Mouse (Mus musculus): ENCODE data around the gene Cxcl12. TPM values are rescaled to one million over a fixed set of nuclear protein-coding genes. Genes with fewer than 3 reads are reported as not detected.

Gene Cxcl12
- polyA plus RNA-seq, 1 experiment from 2014 or later = 63.8 TPM

GRCm38 (mm10) chr6:117185381-117185780, 17.0 kb downstream of the Cxcl12 start:
- no peak for ATAC-seq (replicated peaks)
- Histone ChIP-seq H3K4me2 (no peak overlapping the region), H3K27ac (no peak overlapping the region), H3K9ac (no peak overlapping the region), H3K27me3 (replicated peaks) (no peaks in the 10 kb centered on the region), H3K4me1 (no peaks in the 10 kb centered on the region; the same call in 1 of the 2 replicates), H3K9me3 (no peaks in the 10 kb centered on the region), H3K36me3 (replicated peaks) (no peaks in the 10 kb centered on the region), H3K4me3 (no peak overlapping the region)
- 81% methylated on average over 4 of the region's 4 CpGs for WGBS

DNA sequence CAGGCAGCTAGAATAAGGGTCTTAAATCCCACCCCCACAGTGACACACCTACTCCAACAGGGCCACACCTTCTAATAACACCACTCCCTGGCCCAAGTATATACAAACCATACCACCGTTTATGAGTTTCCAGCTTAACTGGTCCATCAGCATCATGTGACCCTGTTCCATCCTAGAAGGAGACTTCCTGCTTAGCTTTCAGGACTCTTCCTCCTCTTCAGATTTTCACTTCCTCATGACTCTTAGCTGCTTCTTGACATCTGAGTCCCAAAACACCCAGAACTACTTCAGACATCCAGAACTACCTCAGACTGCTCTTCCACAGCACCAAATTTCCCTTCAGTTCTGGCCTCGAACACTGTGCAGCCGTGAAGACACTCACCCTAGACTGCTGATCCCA, 22.1 kb downstream of the Cxcl12 start:
- H3K27ac ChIP-seq = no peak overlapping the region
- no peak overlapping the region for H3K9ac ChIP-seq
- 94% methylated on average over 3 of the region's 3 CpGs for WGBS
- no peaks in the 10 kb centered on the region for H3K9me3 ChIP-seq
- no peak overlapping the region for H3K4me2 ChIP-seq
- no peaks in the 10 kb centered on the region for H3K4me1 ChIP-seq
- H3K27me3 ChIP-seq (replicated peaks) = no peaks in the 10 kb centered on the region
- ATAC-seq (replicated peaks) = no peak
- no peaks in the 10 kb centered on the region for H3K36me3 ChIP-seq (replicated peaks)
- no peak overlapping the region for H3K4me3 ChIP-seq

GRCm38 (mm10) chr6:117191741-117192140, 23.4 kb downstream of the Cxcl12 start:
- no peak for ATAC-seq (replicated peaks)

GRCm38 (mm10) chr6:117192678-117193077, 24.3 kb downstream of the Cxcl12 start:
- no peak for ATAC-seq (replicated peaks)
- Histone ChIP-seq H3K4me2 (no peak overlapping the region), H3K27ac (no peak overlapping the region), H3K9me3 (no peaks in the 10 kb centered on the region), H3K9ac (no peak overlapping the region), H3K36me3 (replicated peaks) (no peaks in the 10 kb centered on the region), H3K27me3 (replicated peaks) (no peaks in the 10 kb centered on the region), H3K4me3 (no peak overlapping the region), H3K4me1 (no peaks in the 10 kb centered on the region)
- WGBS = 82% methylated on average over 7 of the region's 7 CpGs

More at GRCm38 (mm10) chr6:117191741-117192140, 23.4 kb downstream of the Cxcl12 start:
- Histone ChIP-seq H3K36me3 (replicated peaks) (no peaks in the 10 kb centered on the region), H3K4me2 (no peak overlapping the region), H3K9me3 (no peaks in the 10 kb centered on the region), H3K4me3 (no peak overlapping the region), H3K4me1 (no peaks in the 10 kb centered on the region), H3K27ac (no peak overlapping the region), H3K9ac (no peak overlapping the region), H3K27me3 (replicated peaks) (no peaks in the 10 kb centered on the region)
- 88% methylated on average over 6 of the region's 6 CpGs for WGBS

DNA sequence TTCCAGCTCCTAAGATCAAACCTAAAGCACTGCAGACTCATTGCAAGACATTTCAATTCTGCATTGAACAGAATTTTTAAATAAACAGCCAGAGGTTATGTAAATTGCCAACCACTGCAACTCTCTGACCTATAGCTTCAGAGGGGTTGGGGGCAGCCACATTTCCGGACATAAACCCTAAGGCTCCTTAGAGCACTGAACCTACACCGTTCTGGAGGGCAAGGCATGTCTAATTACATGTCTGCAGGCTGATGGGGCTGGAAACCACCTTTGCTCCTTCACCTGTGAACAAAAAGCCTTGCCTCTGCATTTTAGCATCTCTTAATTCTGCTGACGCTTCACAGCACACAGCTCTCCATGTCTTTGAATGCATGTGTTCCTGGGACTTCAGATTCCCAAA, 26.9 kb downstream of the Cxcl12 start:
- Histone ChIP-seq H3K4me2 (no peak overlapping the region), H3K27me3 (replicated peaks) (no peaks in the 10 kb centered on the region), H3K9me3 (no peaks in the 10 kb centered on the region), H3K4me3 (no peak overlapping the region), H3K36me3 (replicated peaks) (no peaks in the 10 kb centered on the region), H3K9ac (no peak overlapping the region), H3K4me1 (no peaks in the 10 kb centered on the region), H3K27ac (no peak overlapping the region)
- no peak for ATAC-seq (replicated peaks)
- 77% methylated on average over 3 of the region's 3 CpGs for WGBS

DNA sequence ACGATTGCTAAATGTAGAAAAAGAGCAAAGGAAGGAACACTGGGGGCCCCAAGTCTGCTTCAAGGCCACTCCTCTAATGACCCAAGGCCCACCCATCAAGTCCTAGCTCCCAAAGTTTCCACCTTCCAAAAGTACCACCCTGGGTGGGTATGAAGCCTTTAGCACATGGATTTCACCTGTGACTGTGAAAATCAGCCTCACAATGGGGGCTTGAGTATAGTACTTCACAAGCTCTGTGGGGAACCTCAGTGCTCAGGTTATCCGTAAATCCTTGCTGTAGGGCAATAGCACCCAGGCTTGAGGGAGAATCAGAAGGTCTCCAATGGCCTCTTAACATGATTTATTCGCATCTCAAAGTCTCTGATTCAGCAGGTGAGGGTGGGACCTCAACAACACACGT, 30.5 kb downstream of the Cxcl12 start:
- Histone ChIP-seq H3K9me3 (no peaks in the 10 kb centered on the region), H3K9ac (no peak overlapping the region), H3K4me2 (no peak overlapping the region), H3K4me3 (no peak overlapping the region), H3K27ac (no peak overlapping the region), H3K4me1 (no peaks in the 10 kb centered on the region), H3K27me3 (replicated peaks) (no peaks in the 10 kb centered on the region), H3K36me3 (replicated peaks) (no peaks in the 10 kb centered on the region)
- no peak for ATAC-seq (replicated peaks)
- WGBS = 77% methylated on average over 4 of the region's 4 CpGs

DNA sequence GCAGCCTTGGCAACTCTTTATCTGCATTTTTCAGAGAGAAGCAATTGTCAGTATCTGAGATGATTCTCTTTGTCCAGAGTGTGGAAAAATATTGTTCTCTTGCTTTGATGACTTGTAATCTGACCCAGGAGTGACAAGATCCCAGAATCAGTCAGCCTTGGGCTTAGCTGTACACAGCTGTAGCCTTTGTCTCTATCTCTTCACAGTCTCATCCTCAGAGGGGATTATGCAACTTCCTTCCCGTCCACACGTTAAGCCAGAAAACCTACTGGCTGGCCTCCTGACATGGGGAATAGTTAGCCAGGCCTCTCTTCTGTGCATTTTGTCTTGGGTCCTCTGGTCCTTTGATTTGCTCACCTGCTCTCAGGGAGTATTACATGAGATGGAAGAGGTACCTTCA, 31.4 kb downstream of the Cxcl12 start:
- ATAC-seq (replicated peaks) = no peak
- no peak overlapping the region for H3K4me2 ChIP-seq
- H3K4me3 ChIP-seq = no peak overlapping the region
- no peak overlapping the region for H3K9ac ChIP-seq
- H3K36me3 ChIP-seq (replicated peaks) = no peaks in the 10 kb centered on the region
- no peaks in the 10 kb centered on the region for H3K4me1 ChIP-seq
- no peaks in the 10 kb centered on the region for H3K27me3 ChIP-seq (replicated peaks)
- 7% methylated on average over 2 of the region's 2 CpGs for WGBS
- H3K27ac ChIP-seq = no peak overlapping the region
- H3K9me3 ChIP-seq = no peaks in the 10 kb centered on the region

DNA sequence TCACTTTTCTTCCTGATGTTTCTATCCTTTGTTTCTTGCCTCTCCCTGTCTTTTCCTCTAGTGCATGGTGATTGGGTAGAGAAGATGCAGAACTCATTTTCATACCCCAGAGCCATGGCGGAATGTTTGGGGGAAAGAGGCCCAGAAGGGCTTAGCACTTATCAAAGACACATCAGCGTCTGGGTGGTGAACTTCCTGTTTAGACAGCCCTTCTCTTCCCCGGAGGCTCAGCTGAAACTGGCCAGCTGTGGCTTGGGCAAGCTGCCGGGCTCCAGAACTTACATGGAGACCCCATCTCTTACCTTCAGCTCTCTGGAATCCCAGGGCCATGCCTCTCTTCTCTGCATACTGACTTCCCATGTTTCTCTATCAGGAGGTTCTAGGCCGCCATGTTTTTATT, 32.6 kb downstream of the Cxcl12 start:
- WGBS = 86% methylated on average over 5 of the region's 5 CpGs
- H3K4me3 ChIP-seq = no peak overlapping the region
- H3K4me2 ChIP-seq = no peak overlapping the region
- no peaks in the 10 kb centered on the region for H3K9me3 ChIP-seq
- no peaks in the 10 kb centered on the region for H3K4me1 ChIP-seq
- no peak overlapping the region for H3K9ac ChIP-seq
- no peaks in the 10 kb centered on the region for H3K36me3 ChIP-seq (replicated peaks)
- H3K27ac ChIP-seq = no peak overlapping the region
- no peak for ATAC-seq (replicated peaks)
- H3K27me3 ChIP-seq (replicated peaks) = no peaks in the 10 kb centered on the region

- Histone ChIP-seq H3K27me3 (replicated peaks) (no peaks in the 10 kb centered on the region), H3K9me3 (no peaks in the 10 kb centered on the region), H3K4me2 (no peak overlapping the region), H3K36me3 (replicated peaks) (no peaks in the 10 kb centered on the region), H3K4me1 (no peaks in the 10 kb centered on the region), H3K4me3 (no peak overlapping the region), H3K27ac (no peak overlapping the region), H3K9ac (no peak overlapping the region)
- 68% methylated on average over 2 of the region's 2 CpGs for WGBS
- no peak for ATAC-seq (replicated peaks)
Observed at GRCm38 (mm10) chr6:117201396-117201795, 33.1 kb downstream of the Cxcl12 start.

DNA sequence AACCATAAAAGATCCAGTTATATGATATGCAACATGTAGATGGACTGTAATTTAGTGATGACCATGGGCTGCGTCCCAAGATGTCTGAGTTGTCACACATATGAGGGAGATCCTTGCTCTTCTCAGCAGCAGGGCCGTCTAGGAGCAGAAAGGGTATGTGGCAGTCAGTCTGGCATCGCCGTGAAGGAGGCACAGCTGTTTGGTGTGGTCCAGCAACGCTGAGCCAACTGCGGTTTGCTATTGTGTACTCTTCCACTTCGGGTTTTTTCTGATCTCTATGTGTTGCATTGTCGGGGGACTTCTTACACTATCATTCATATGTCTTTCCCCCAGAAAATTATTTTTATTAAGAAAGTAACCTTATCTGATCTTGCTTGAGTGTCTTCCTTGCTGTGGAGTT, 33.5 kb downstream of the Cxcl12 start:
- Histone ChIP-seq H3K36me3 (replicated peaks) (no peaks in the 10 kb centered on the region), H3K4me2 (no peak overlapping the region), H3K27me3 (replicated peaks) (no peaks in the 10 kb centered on the region), H3K9ac (no peak overlapping the region), H3K9me3 (no peaks in the 10 kb centered on the region), H3K4me1 (no peaks in the 10 kb centered on the region), H3K4me3 (no peak overlapping the region), H3K27ac (no peak overlapping the region)
- WGBS = 89% methylated on average over 8 of the region's 8 CpGs
- ATAC-seq (replicated peaks) = no peak

DNA sequence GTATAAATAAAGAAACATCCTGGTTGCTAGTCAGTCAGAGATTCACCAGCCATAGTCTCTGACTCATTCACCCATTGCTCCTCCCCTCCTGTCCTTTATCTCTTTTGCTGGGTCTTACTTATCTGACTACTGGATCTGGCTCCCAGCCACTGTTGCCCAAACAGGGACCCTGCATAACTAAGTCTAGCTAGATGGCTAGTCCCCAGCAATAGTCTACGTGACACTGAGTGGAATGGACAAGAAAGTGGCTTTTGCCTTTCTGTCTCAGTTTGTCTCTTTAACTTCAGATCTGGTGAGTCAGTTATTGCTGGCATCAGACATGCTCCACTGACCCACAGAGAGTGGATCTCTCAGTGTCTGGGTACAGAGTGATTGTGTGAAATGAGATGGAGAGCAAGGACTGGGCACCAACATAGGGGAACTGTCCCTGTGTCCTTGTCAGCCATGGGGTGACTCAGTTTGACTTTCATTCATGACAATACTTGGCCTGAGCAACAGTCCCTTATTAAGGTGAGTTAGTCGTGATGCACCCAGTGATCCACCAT, 34.6 kb downstream of the Cxcl12 start:
- 80% methylated on average over 2 of the region's 2 CpGs for WGBS
- ATAC-seq (replicated peaks) = no peak
- H3K4me3 ChIP-seq = no peak overlapping the region
- no peaks in the 10 kb centered on the region for H3K27me3 ChIP-seq (replicated peaks)
- no peaks in the 10 kb centered on the region for H3K4me1 ChIP-seq
- H3K9me3 ChIP-seq = no peaks in the 10 kb centered on the region
- no peak overlapping the region for H3K9ac ChIP-seq
- H3K36me3 ChIP-seq (replicated peaks) = no peaks in the 10 kb centered on the region
- H3K27ac ChIP-seq = no peak overlapping the region
- H3K4me2 ChIP-seq = no peak overlapping the region

DNA sequence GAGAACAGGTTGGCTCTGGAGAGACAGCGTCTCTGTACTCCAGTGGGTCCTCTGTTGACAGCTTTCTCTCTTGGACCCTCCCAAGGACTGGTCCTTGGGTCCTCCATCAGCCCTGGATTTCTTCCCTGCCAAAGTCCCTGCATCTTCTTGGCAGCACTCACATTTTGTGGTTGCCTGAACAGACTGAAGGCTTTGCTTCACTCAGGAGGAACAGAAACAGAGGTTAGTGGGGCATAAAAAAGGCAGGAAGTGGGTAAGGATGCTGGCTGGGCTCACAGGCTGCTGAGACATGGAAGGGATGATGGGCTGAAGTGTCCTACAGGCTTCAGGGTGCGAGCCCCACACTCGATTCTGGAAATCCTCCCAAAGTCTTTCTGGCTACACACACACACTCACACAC, 35.8 kb downstream of the Cxcl12 start:
- WGBS = 94% methylated on average over 3 of the region's 3 CpGs
- Histone ChIP-seq H3K4me1 (no peaks in the 10 kb centered on the region), H3K27ac (no peak overlapping the region), H3K9me3 (no peaks in the 10 kb centered on the region), H3K27me3 (replicated peaks) (no peaks in the 10 kb centered on the region), H3K4me3 (no peak overlapping the region), H3K36me3 (replicated peaks) (no peaks in the 10 kb centered on the region), H3K9ac (no peak overlapping the region), H3K4me2 (no peak overlapping the region)
- no peak for ATAC-seq (replicated peaks)

GRCm38 (mm10) chr6:117206834-117207233, 38.5 kb downstream of the Cxcl12 start:
- Histone ChIP-seq H3K4me1 (no peaks in the 10 kb centered on the region), H3K4me3 (no peak overlapping the region), H3K27me3 (replicated peaks) (no peaks in the 10 kb centered on the region), H3K4me2 (no peak overlapping the region), H3K9ac (no peak overlapping the region), H3K27ac (no peak overlapping the region), H3K36me3 (replicated peaks) (no peaks in the 10 kb centered on the region), H3K9me3 (no peaks in the 10 kb centered on the region)
- WGBS = 83% methylated on average over 2 of the region's 2 CpGs
- ATAC-seq (replicated peaks) = no peak
